Mouse (Mus musculus) forebrain, embryonic 11.5 days (tissue): ENCODE measurements around the gene Olfr598. TPM values are rescaled to one million over a fixed set of nuclear protein-coding genes. Genes with fewer than 3 reads are reported as not detected.
"Not testable (repeated sequence)": the region's sequence is repeated elsewhere in the genome, so short reads cannot be mapped to it uniquely, and the experiment has no call there.

Experiments used
- ATAC-seq: fragments of 200-750 bp; cut with Nextera tagmentation; replicated peaks from 2 replicates; pipeline ENCODE4 v1.8.0; 2017; ENCODE audit warnings: moderate TSS enrichment; ENCODE audit not compliant: low FRiP score
- DNase-seq: peaks from one replicate; pipeline ENCODE4 v3.0.0-alpha.2; 2017; ENCODE audit warnings: low spot score
- H3K27ac ChIP-seq: fragments of 300-500 bp; sonication (generic); 2 replicates; pipeline ENCODE4 v1.5.1; 2014; ENCODE audit warnings: low read depth, low read length
- H3K27me3 ChIP-seq: fragments of 300-500 bp; sonication (generic); 2 replicates; pipeline ENCODE4 v1.6.1; 2014; ENCODE audit warnings: mild to moderate bottlenecking, low read length, mixed read lengths; ENCODE audit not compliant: control insufficient read depth, insufficient read depth
- H3K36me3 ChIP-seq: fragments of 300-500 bp; sonication (generic); 2 replicates; pipeline ENCODE4 v1.6.1; 2014; ENCODE audit warnings: mild to moderate bottlenecking, low read length, moderate library complexity, mixed read lengths; ENCODE audit not compliant: control insufficient read depth, insufficient read depth
- H3K4me1 ChIP-seq: fragments of 300-500 bp; sonication (generic); replicated peaks from 2 replicates; pipeline ENCODE4 v1.6.1; 2014; ENCODE audit warnings: low read length, mixed read lengths; ENCODE audit not compliant: control insufficient read depth, insufficient read depth
- H3K4me2 ChIP-seq: fragments of 300-500 bp; sonication (generic); 2 replicates; pipeline ENCODE4 v1.6.1; 2014; ENCODE audit warnings: low read depth, mild to moderate bottlenecking, low read length, moderate library complexity, mixed read lengths; ENCODE audit not compliant: severe bottlenecking
- H3K4me3 ChIP-seq: fragments of 300-500 bp; sonication (generic); 2 replicates; pipeline ENCODE4 v1.5.1; 2014; ENCODE audit warnings: low read depth, low read length
- H3K9ac ChIP-seq: fragments of 300-500 bp; sonication (generic); 2 replicates; pipeline ENCODE4 v1.6.1; 2014; ENCODE audit warnings: low read length
- H3K9me3 ChIP-seq: fragments of 300-500 bp; sonication (generic); 2 replicates; pipeline ENCODE4 v1.6.1; 2016; ENCODE audit warnings: low read length, mixed read lengths; ENCODE audit not compliant: control insufficient read depth
- WGBS: fragments of 180-500 bp; shearing (Covaris S2); extraction: QIAGEN DNeasy Blood & Tissue Kit; methylation state at CpG from one replicate; pipeline ENCODE4 v1.1.7; 2014; 5-methylcytosine and 5-hydroxymethylcytosine counted together
- polyA plus RNA-seq: library from polyadenylated mRNA; unstranded; fragments of >200 nt; fragmentation: Nextera tagmentation; extraction: Ambion mirVana; gene quantifications from 2 replicates; pipeline ENCODE4 v1.2.1, GENCODE M21; 2014

The Olfr598 gene
- polyA plus RNA-seq, result not detected in 2 replicates

DNA sequence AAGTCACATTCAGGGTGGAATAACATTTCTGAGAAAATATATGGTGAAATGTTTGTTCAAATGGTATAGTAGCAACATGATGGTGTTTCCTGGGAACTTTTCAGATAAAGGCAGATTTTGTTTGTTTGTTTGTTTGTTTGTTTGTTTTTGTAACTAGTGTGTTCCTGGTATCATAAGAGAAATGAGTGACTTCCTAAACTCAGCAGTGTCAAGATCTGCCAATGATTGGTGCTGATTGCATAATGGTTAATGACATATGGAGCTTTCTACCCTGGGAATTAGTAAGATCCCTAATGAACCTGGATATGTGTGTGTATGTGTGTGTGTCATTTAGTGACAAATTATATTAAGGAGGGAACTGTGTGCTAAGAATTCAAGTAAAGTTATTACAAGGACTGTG, at the start of gene Olfr598:
Gene Olfr598, plus strand, starts transcription at position 301 of the 400 bp plus-strand sequence.
- no peaks in the 10 kb centered on the region for H3K9me3 ChIP-seq
- no peak for ATAC-seq
- no peak within 1 kb of the TSS for H3K9ac ChIP-seq
- no peak within 1 kb of the TSS for H3K4me3 ChIP-seq
- no peak within 1 kb of the TSS for H3K4me2 ChIP-seq
- DNase-seq, result no peak
- no peaks in the 10 kb centered on the region for H3K4me1 ChIP-seq
- no peak within 1 kb of the TSS for H3K27ac ChIP-seq
- H3K36me3 ChIP-seq, result no peaks in the 10 kb centered on the region
- no peaks in the 10 kb centered on the region for H3K27me3 ChIP-seq

DNA sequence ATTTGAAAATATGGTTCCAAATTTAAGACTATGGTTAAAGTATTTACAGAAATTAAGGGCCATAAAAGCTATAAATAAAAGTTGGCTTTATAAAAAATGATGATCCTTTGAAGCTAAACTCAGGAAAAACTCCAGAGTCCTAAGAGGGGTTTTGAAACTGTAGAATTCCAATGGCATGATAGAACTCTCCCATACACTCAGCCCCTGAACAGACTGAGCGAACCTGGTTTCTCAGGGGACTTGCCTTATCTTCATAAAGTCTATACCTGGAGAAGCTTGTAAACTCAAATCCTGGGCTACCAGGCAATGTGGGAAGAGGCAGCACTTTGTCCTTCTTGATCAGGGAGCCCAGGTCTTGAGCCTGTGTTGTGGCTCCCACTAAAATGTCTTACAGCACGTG, 18.0 kb upstream of the Olfr598 start, which contains the start of gene Olfr596:
Gene Olfr596, plus strand, starts transcription at position 301 of the 400 bp plus-strand sequence.
- not testable (repeated sequence) for H3K27me3 ChIP-seq, ATAC-seq, H3K4me3 ChIP-seq, H3K4me1 ChIP-seq, H3K4me2 ChIP-seq, H3K9ac ChIP-seq, DNase-seq, H3K27ac ChIP-seq, H3K36me3 ChIP-seq, H3K9me3 ChIP-seq
- 89% methylated on average over 2 of the region's 2 CpGs for WGBS

DNA sequence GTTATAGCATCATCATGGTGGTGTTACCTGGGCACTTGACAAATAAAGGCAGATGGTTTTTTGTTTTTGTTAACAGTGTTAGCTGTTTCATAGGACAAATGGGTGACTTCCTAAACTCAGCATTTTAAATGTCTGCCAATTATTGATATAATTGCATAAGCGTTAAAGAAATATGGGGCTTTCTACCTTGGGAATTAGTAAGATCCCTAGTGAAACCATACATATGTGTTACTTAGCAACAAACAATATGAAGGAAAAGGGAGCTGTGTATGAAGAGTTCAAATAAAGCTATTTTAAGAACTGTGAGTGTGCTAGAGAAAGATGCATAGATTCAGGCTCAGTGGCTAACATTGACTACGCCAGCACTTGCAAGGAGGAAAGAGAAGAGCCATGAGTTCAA, 7.4 kb upstream of the Olfr598 start, which contains the start of gene Olfr597:
Gene Olfr597, plus strand, starts transcription at position 301 of the 400 bp plus-strand sequence.
- not testable (repeated sequence) for H3K4me1 ChIP-seq, H3K9ac ChIP-seq, DNase-seq, H3K9me3 ChIP-seq, H3K27ac ChIP-seq, H3K27me3 ChIP-seq, H3K4me3 ChIP-seq, H3K36me3 ChIP-seq, ATAC-seq, H3K4me2 ChIP-seq
- 89% methylated on average over 2 of the region's 2 CpGs for WGBS

DNA sequence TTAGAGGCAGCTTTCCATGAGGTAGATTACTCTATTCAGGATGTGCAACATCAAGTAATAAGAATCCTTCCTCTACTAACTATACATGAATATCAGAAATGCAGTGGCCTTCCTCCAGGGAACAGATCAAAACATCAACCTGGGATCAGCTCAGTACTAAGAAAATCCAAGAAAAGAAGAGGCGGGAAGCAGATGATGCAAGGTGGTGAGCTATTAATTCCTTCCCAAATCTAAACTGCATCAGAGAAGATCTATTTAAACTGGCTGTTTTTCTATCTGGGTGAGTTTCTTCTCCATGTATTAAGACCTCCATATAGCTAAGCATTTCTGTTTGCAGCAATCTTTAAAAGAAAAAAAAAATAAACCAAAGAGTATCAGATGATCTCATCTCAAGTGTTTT, 12.2 kb downstream of the Olfr598 start, which contains the start of gene Olfr599:
Gene Olfr599, plus strand, starts transcription at position 301 of the 400 bp plus-strand sequence.
- Histone ChIP-seq H3K4me3 (no peak within 1 kb of the TSS), H3K9ac (no peak within 1 kb of the TSS), H3K9me3 (no peaks in the 10 kb centered on the region), H3K36me3 (no peaks in the 10 kb centered on the region), H3K27me3 (no peaks in the 10 kb centered on the region), H3K27ac (no peak within 1 kb of the TSS), H3K4me1 (no peaks in the 10 kb centered on the region), H3K4me2 (no peak within 1 kb of the TSS)
- WGBS, result 89% methylated on average over 1 of the region's 1 CpGs
- no peak for ATAC-seq
- no peak for DNase-seq

DNA sequence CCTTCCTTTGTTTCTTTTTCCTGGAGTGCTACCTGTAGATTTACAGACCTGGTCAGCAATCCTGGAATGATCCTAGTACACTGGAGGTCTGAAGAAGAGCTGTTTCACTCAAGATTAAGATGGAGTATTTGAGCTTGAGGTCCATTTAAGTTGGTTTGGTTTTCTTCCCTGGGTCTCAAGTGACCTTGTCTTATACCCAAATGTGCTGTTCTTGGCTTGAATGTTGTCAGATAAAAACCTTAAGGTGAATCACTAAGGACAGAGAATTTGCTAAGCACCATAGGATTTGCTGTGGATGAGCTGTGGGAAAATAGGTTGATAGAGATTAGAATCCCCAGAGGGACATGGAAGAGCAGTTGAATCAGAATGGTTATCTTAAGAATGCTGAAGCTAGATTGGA, 26.2 kb downstream of the Olfr598 start, which contains the start of gene Olfr600:
Gene Olfr600, minus strand, starts transcription at position 101 of the 400 bp plus-strand sequence.
- no peak for DNase-seq
- H3K4me2 ChIP-seq, result no peak within 1 kb of the TSS
- H3K36me3 ChIP-seq, result no peaks in the 10 kb centered on the region
- H3K9me3 ChIP-seq, result no peaks in the 10 kb centered on the region
- no peak for ATAC-seq
- H3K27ac ChIP-seq, result no peak within 1 kb of the TSS
- no peaks in the 10 kb centered on the region for H3K4me1 ChIP-seq
- H3K27me3 ChIP-seq, result no peaks in the 10 kb centered on the region
- no peak within 1 kb of the TSS for H3K9ac ChIP-seq
- no peak within 1 kb of the TSS for H3K4me3 ChIP-seq

DNA sequence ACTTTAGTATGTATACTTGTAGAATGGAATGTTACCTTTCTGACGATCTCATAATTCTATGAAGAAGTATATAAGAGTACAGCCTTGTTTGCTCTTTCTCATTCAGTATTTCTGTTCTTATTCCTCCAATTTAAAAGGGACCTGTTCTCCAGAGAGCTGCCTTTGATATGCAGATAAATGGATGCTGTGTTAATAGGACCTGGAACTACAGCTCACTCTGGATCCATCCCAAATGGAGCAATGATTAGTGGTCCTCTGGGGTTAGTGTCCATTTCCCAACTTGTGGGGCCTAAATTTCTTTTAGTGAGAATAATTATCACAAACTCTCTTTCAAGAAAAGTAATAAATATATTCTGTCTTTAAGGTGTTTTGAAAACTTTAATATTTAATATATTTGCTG, 39.2 kb downstream of the Olfr598 start, which contains the start of gene Olfr601:
Gene Olfr601, minus strand, starts transcription at position 101 of the 400 bp plus-strand sequence.
- DNase-seq, result no peak

More for the DNA sequence above, 39.2 kb downstream of the Olfr598 start, which contains the start of gene Olfr601:
- Histone ChIP-seq H3K36me3 (no peaks in the 10 kb centered on the region), H3K9me3 (no peaks in the 10 kb centered on the region), H3K4me2 (no peak within 1 kb of the TSS), H3K27me3 (no peaks in the 10 kb centered on the region), H3K9ac (no peak within 1 kb of the TSS), H3K4me1 (no peaks in the 10 kb centered on the region), H3K27ac (no peak within 1 kb of the TSS), H3K4me3 (no peak within 1 kb of the TSS)
- 97% methylated on average over 1 of the region's 1 CpGs for WGBS
- no peak for ATAC-seq

Other genes with a start within 250 kb of the Olfr598 start
- gene Olfr584, start 241.7 kb upstream of the Olfr598 start, polyA plus RNA-seq, result not detected in 2 replicates
- not detected in 2 replicates for gene Olfr585, start 225.8 kb upstream of the Olfr598 start, polyA plus RNA-seq
- gene Olfr586, start 197.9 kb upstream of the Olfr598 start, polyA plus RNA-seq, result not detected in 2 replicates
- not detected in 2 replicates for gene Olfr588-ps1, start 182.7 kb upstream of the Olfr598 start, polyA plus RNA-seq
- not detected in 2 replicates for gene Olfr589, start 167.2 kb upstream of the Olfr598 start, polyA plus RNA-seq
- not detected in 2 replicates for gene Olfr591, start 145.2 kb upstream of the Olfr598 start, polyA plus RNA-seq
- gene Olfr592, start 138.8 kb upstream of the Olfr598 start, polyA plus RNA-seq, result not detected in 2 replicates
- not detected in 2 replicates for gene Olfr593, start 111.7 kb upstream of the Olfr598 start, polyA plus RNA-seq
- not detected in 2 replicates for gene Olfr594, start 106.6 kb upstream of the Olfr598 start, polyA plus RNA-seq
- not detected in 2 replicates for gene Usp17ld, start 71.1 kb upstream of the Olfr598 start, polyA plus RNA-seq
- not detected in 2 replicates for gene Olfr596, start 17.9 kb upstream of the Olfr598 start, polyA plus RNA-seq
- not detected in 2 replicates for gene Olfr597, start 7.3 kb upstream of the Olfr598 start, polyA plus RNA-seq
- not detected in 2 replicates for gene Olfr599, start 12.3 kb downstream of the Olfr598 start, polyA plus RNA-seq
- gene Olfr600, start 26.1 kb downstream of the Olfr598 start, polyA plus RNA-seq, result not detected in 2 replicates
- not detected in 2 replicates for gene Olfr601, start 39.1 kb downstream of the Olfr598 start, polyA plus RNA-seq
- not detected in 2 replicates for gene Olfr603, start 62.6 kb downstream of the Olfr598 start, polyA plus RNA-seq
- gene Usp17lc, start 91.5 kb downstream of the Olfr598 start, polyA plus RNA-seq, result not detected in 2 replicates
- gene Olfr605, start 121.9 kb downstream of the Olfr598 start, polyA plus RNA-seq, result not detected in 2 replicates
- gene Olfr606, start 125.5 kb downstream of the Olfr598 start, polyA plus RNA-seq, result not detected in 2 replicates
- gene Olfr607, start 140.6 kb downstream of the Olfr598 start, polyA plus RNA-seq, result not detected in 2 replicates
- gene Olfr608, start 146.3 kb downstream of the Olfr598 start, polyA plus RNA-seq, result not detected in 2 replicates
- gene Olfr609, start 174.5 kb downstream of the Olfr598 start, polyA plus RNA-seq, result not detected in 2 replicates
- not detected in 2 replicates for gene Olfr610, start 188.6 kb downstream of the Olfr598 start, polyA plus RNA-seq
- gene Olfr611, start 197.3 kb downstream of the Olfr598 start, polyA plus RNA-seq, result not detected in 2 replicates
- not detected in 2 replicates for gene Olfr612, start 219.1 kb downstream of the Olfr598 start, polyA plus RNA-seq
- not detected in 2 replicates for gene Olfr613, start 224.5 kb downstream of the Olfr598 start, polyA plus RNA-seq
- gene Olfr615, start 232.5 kb downstream of the Olfr598 start, polyA plus RNA-seq, result not detected in 2 replicates
- gene Olfr616, start 245.6 kb downstream of the Olfr598 start, polyA plus RNA-seq, result not detected in 2 replicates
- gene Olfr617, start 249.5 kb downstream of the Olfr598 start, polyA plus RNA-seq, result not detected in 2 replicates